Mouse (Mus musculus) T-helper 2 cell (primary cell): ENCODE data around the gene Prim1.

ENCODE experiments used
- in situ Hi-C: fragments of 300-600 bp; cut with MboI, MseI; formaldehyde crosslinking; loops from one replicate; pipeline ENCODE4 v1.15.1; 2025; ENCODE audit warnings: high pct_unique_total_duplicates

The Prim1 gene

DNA sequence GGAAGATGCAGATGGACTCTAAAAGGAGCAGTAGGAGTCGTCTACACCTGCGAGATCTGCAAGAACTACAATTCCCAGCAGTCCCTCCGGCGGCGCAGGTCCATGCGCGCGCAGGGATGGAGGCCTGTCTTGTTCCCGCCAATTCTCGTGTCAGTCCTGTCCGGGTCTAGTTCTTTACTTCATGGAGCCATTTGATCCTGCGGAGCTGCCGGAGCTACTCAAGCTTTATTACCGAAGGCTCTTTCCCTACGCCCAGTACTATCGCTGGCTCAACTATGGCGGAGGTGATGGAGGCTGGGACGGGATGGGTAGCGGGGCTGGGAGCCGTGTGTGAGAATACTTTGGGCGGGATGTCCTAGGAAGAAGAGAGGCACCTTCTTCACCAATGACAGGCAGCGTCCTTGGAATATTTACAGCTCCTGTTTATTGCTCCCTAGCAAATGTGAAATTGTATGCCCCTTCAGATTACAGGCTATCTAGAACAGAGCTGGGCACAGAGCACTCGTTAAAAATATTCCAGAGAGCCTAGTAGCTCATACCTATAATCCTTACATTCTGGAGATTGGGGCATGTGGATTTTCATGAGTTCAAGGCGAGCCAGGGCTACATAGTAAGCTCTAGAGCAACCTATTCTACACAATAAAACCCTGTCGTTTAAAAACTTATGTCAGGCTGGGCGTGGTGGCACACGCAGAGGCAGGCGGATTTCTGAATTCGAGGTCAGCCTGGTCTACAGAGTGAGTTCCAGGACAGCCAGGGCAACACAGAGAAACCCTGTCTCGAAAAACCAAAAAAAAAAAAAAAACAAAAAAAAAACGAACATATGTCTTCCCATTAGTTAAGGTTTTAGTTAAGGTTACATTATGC is at the start of gene Prim1:
Prim1 (plus strand) TSS at position 101 of the 867 bp plus-strand sequence.
- in situ Hi-C loops = no loop called here

DNA sequence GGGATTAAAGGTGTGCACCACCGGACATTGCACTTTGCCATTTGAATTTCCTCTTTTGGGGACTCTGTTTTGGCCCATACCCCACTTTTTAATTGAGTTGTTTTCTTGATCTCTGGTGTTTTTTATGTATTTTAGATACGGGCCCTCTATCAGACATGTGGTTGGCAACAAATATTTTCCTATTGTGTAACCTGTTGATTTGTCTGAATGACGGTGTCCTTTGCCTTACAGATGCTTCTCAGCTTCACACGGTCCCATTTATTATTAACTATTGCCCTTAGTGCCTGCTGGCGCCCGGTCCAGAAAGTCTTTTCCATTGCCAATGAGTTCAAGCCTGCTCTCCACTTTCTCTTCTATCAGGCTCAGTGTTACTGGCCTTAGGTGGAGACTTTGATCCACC is 48.5 kb upstream of the Prim1 start:
- in situ Hi-C loops = no loop called here

DNA sequence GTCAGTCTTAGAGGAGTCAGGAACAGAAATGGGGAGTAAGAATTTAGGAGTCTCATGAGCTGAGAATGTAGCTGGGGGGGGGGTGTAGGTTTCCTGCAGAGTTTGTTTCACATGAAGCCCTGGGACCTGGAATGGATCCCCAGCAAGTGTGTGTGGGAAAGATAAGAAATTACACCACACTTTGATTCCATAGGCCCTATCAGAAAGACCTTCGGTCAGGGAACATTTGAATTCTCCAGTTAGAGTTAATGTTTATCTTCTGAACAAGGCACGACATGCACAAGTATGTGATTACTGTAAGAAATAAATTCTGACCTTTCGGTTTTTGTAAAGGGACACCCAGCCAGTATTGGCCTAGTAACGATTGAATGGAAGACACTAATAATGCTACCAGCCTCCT is 45.1 kb upstream of the Prim1 start:
- in situ Hi-C loops = no loop called here

DNA sequence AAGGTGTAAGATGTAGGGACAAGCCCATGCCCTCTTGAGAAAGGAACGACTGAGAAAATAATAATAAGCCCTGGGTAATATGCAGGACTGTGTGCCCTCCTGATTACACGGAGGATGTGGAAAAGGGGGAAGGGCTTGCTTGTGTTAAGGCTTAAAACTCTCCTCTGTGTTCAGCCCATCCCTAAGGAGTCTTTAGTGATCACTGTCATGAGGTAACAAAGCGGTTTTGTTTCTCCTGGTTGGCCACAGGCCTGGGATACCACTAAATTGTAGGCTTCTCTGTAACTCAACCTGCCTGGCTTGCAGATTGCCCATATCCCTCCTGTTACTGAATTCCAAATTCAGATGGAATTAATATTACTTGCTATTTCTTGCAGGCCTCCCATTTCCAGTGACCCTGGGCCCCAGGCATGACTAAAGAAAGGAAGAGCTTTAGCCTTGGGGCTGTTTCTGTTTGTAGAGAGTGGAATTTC is 44.6 kb upstream of the Prim1 start:
- in situ Hi-C loops = no loop called here

DNA sequence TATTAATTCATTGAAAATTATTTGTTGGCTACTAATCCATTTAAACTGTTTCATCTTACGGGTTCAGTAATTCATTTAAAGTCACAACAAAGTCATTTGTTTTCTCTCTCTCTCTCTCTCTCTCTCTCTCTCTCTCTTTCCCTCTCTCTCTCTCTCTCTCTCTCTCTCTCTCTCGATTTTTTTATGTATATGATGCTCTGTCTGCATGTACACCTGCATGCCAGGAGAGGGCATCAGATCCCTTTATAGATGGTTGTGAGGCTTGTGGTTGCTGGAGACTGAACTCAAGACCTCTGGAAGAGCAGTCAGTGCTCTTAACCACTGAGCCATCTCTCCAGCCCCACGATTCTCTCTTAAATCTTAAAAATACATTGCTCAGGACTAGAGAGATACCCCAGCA is 43.8 kb upstream of the Prim1 start:
- in situ Hi-C loops = no loop called here

DNA sequence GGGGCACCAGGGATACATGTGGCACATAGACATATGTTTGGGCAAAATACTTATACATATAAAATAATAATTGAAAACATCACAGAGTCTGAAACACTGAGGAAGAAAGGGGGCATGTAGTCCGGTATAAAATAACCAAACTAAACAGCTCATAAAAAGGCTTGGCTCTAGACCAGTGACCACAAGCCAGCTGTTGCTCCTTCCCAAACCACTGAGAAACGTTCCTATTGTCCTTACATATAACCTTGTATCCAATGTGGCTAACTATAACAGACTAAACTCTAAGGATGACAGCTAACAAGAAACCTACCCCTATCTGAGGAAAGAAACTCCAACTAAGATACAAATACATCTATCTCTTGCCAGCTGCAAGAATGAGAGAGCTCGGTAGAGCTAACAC is 40.9 kb upstream of the Prim1 start:
- in situ Hi-C loops = no loop called here

DNA sequence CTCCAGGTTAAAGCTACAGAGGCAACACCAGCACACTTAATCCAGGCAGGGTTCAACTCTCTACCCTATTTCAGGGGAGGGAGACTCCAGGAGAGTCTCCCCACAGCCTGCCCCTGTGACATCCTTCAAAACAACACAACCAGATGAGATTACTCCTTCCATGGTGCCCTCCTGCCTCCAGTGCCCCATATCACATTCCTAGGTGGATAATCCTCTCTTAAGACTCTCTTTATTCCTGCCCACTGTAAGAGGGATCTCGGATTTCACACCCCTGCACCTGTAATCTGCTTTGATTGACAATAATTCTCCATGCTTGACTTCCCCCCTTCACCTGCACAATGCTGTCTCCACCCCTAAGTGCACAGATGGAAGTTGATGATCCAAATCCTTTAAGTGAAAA is 39.5 kb upstream of the Prim1 start:
- in situ Hi-C loops = no loop called here

DNA sequence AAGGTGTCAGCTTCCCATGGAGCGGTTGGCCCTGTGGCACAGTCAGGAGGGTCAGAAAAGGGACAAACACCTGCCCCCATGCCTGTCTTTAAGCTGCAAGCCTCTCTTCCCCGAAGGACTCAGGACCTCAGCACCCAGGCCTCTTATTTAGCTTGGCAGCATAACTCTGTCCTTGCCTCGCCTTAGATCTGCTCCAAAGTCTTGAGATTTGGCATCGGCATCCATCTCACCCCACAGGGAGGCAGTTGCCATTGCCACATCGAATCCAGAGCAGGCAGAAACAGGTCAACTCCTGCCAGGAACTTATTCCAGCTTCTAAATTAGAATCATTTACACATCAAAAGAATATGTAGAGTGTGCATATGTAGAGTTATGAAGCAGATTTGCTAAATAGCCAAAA is 30.3 kb upstream of the Prim1 start:
- in situ Hi-C loops = no loop called here

DNA sequence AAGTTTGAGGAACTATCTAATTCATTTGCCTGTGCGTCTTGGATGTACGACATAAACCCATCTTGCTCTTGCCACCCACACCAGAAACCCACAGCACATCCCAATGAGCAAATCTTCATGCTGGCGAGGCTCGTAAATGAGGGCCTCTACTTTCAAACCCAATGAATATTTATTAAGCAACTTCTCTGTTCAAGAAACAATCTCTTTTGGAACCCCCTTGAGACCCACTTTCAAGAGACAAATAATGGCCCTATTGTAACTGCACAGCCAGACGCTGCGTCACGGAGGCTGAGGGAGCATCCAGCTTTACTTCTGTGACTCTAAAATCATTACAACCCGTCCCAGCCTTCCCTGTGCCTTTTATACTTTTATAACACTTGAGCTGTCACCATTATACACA is 29.4 kb upstream of the Prim1 start:
- in situ Hi-C loops = no loop called here

DNA sequence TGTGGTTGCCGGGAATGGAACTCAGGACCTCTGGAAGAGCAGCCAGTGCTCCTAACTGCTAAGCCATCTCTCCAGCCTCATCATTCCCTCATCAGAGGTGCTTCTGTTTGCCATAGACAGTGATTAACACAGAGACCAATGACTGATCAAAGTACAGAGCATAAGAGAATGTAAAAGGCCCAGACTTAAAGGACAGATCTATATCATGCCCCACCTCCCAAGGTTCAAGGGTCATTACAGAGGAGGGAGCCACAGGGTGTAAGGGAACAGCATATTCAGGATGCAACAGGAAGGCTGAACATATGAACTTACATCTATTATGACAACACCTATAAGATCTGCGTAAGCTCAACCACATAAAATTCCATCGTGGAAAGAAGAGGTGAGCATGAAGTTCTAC is 18.3 kb upstream of the Prim1 start:
- in situ Hi-C loops = no loop called here

DNA sequence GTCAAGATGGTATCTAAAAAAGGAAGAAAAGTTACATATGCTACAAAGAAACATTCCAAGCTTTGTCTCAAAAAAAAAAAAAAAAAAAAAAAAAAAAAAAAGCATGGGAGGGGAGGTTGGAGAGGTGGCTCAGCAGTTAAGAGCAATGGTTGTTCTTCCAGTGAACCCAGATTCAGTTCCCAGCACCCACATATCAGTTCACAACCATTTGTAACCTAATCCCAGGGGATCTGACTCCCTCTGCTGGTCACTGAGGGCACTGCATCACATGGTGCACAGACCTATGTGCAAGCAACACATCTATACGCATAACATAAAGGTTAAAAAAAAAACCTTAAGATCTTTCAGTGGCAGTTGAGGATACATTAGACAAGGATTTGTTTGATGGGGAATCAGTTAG is 16.7 kb upstream of the Prim1 start:
- in situ Hi-C loops = no loop called here

DNA sequence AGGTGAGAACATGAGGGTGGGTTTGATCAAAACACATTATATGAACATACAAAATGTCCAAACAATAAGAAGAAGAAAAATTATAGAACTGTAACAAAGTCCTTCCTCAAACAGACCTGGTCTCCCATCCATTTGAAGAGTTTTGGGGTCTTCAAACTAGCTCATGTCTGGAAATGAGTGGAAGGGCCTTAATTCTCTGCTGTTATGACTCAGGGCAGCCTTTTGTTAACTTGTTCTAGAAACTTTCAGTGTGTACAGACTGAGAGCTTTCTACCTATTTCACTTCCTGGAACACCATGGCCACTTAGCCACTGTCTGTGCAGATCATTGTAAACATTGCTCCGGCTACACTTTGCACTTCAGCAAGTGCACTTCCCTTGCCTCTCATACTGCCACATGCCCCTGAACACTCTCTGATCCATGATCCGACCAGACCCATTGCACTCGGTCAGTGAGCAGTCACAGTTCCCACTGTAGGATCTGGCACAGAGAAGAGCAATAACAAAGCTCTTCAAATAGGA is 11.6 kb upstream of the Prim1 start:
- in situ Hi-C loops = loop anchor here (5.0 kb wide), 1 partner anchor 41 kb away; no protein-coding TSS in a partner anchor

DNA sequence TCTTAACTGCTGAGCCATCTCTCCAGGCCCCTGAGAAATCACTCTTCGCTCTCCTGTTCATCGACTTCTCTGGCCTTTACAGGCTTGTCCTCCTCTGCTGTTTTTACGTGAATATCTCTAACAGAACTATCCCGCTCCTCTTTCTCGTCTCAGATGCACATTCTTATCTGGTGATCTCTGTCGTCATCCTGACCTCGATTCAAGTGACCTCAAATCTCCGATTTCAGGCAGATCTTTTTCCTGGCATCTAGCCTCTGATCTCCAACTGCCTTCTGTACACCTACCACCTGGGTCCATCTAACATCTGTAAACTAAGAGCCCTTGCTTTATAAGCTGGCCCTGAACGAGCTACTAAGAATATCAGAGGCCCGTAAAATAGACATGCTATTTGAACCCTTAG is 10.1 kb upstream of the Prim1 start:
- in situ Hi-C loops = loop anchor here (5.0 kb wide), 1 partner anchor 43 kb away; no protein-coding TSS in a partner anchor

DNA sequence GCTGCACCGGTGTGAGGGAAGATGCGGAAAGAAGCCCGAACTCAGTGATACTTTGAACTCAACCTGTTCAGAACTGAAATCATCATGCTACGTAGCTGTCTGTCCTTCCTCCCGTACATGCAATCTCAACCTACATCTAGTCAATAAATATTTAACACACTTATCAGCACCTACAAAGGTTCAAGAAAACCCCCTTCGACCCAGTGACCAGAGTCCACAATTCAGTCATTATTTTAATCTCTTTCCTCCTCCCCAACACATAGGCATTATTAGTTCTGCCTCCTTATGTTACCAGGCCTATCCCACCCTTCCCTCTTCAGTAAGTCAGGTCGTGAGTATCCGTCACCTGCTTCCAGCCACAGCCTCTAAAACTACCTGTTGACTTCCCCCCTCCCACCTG is 9.5 kb upstream of the Prim1 start:
- in situ Hi-C loops = no loop called here

DNA sequence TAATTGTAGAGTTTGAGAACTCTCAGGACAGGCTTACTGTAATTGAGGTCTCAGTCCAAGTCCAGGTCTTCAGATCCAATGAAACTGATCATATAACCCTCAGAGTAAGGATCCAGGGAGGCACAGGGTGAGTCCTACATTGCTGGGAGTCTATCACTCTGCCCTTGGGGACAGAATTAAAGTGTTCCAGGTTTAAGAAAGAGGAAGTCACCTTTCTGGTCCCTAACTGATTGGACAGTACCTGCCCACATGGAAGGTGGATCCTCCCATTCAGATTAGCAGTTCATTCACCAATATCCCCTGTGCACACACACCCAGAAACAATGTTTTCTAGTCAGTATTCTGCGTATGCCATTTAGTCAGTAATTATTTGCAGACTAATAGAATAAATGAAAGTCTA is 7.5 kb upstream of the Prim1 start, which contains the start of gene Hsd17b6:
Hsd17b6 (minus strand) TSS at position 166 of the 400 bp plus-strand sequence.
- in situ Hi-C loops = no loop called here

DNA sequence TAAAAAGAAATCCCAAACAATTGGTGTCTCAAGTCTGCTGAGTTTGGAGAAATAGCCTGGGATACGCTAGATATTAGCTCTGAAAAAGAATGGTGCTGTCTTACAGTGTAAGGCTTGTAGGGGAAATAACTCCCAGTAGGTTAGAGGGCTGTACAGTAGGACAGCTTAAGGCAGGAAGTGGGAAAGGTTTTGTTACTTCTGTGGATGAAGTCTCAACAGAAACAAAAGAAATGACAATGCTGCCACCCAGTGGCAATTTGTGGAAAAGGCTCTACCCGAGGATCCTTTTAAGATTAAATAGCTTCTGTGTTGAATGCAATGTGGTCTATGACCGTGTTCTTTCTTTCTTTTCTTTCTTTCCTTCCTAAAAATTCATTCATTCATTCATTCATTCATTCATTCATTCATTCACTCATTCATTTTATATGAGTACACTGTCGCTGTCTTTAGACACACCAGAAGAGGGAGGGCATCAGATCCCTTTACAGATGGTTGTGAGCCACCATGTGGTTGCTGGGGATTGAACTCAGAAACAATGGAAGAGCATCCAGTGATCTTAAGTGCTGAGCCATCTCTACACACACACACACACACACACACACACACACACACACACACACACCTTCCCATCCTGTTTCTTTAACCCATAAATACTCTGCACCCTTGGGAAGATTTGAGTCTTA is 6.6 kb upstream of the Prim1 start:
- in situ Hi-C loops = no loop called here

DNA sequence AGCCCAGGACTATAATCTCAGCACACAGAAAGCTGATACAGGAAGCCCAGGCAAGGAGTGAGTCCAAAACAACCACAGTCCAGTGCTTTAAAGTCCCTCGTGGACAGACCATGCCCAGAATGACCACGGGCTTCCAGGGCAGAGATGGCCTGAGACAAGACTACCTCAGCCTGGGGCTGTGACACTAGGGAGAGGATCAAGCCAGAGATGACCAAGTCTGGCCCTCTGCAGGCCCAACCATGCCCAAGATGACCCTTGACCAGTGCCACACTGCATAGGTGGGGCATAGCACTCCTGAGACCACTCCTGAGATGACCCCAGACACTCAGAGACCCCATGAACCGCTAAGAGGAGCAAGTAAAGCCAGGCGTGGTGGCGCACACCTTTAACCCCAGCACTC is 5.2 kb upstream of the Prim1 start:
- in situ Hi-C loops = no loop called here

DNA sequence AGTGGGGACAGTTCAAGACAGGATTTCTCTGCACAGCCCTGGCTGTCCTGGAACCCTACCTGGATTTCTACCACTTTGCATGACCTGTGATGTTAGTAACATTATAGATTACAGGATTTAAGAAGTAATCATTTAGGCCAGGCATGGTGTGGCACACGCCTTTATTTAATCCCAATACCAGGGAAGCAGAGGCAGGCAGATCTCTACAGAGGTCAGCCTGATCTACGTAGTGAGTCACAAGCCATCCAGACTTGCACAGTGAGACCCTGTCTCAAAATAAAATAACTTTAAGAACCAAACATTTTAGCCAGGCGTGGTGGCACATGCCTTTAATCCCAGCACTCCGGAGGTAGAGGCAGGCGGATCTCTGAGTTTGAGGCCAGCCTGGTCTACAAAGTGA is 7.2 kb downstream of the Prim1 start:
- in situ Hi-C loops = no loop called here

DNA sequence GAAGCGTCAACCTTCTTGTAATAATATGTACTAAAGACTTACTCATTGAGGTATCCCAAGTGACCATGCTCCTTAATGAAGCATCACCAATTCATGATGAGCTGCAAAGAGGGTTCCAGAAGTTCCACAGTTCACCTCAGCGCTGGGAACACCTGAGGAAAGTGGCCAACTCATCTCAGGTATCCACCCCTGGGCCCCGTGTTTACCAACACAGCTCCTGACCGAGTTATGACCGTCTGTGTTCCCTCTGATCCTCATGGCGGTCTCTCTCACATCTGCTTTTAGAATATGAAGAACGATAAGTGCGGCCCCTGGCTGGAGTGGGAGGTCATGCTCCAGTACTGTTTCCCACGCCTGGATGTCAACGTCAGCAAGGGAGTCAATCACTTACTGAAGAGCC is 8.5 kb downstream of the Prim1 start:
- in situ Hi-C loops = no loop called here

DNA sequence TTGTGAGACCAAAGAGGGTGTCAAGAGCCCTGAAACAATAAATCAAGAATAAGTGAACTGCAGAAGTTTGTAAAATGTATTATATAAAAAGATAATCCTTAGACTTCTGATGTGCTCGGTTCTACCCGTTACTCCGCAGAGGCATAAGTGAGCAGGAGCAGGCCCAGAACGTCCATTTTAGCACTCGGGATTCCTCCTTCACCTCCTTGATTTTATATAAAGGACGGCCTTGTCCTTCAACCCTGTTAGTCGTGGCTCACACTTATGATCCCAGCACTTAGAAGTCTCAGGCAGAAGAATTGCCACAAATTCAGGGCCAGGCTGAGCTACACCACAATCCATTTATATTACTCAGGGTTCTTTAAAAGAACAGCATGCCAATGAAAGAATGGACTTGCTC is 15.0 kb downstream of the Prim1 start:
- in situ Hi-C loops = no loop called here

DNA sequence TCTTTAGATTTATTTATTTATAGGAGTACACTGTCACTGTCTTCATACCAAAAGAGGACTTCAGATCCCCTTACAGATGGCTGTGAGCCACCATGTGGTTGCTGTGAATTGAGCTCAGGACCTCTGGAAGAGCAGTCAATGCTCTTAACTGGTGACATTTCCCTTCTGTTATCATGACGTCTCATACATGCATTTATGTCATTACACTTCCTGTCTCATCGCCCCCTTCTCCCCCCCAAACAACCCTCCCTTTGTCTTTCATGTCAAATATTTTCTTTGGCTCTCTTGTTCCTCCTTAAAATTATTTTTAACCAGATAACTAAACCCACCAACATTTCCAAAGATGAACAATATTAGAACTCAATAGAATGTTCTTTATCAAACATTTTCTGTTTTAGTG is 15.9 kb downstream of the Prim1 start:
- in situ Hi-C loops = no loop called here

DNA sequence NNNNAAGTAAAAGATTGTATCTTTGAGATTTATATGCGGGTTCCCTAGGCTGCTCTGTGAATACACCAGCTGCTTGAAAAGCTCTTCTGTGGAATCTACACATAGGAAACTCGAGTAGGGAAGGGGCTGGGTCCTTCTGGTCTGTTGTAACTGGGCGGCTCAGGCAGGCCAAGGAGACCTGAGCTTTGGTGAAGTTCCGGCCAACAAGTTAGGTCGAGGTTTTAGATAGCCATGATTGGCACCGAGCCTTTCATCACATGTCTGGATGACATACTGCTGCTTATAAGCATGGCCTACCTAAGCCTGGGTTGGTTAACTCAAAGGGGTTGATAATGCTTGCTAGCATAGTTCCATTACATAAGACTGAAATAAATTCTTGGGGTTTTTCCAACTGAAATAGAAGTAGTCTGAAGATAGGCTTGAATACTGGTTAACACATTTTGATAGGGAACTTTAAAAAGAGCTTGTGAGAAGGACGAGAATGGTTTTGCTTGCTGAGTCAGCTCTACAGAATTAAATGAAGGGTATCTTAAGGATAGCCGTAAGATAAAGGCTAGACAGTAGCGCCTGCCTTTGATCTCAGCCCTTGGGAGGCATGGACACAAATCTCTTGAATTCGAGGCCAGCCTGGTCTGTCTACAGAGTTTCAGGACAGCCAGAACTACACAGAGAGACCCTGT is 21.9 kb downstream of the Prim1 start:
- in situ Hi-C loops = no loop called here
